Mouse (Mus musculus) ES-Bruce4 (cell line): ENCODE results near the gene Zfp239. TPM values are rescaled to one million over a fixed set of nuclear protein-coding genes. Genes with fewer than 3 reads are reported as not detected.
A peak's percentile ranks its signal among the peaks of the same experiment; 100 is the strongest.

Source experiments
- H3K27ac ChIP-seq: 2 replicates; pipeline ENCODE4 v1.5.1; 2012; ENCODE audit warnings: low read length, inconsistent platforms; ENCODE audit not compliant: insufficient read depth
- H3K27me3 ChIP-seq: 2 replicates; pipeline ENCODE4 v1.6.1; 2012; ENCODE audit warnings: mild to moderate bottlenecking, low read length, inconsistent platforms; ENCODE audit not compliant: control insufficient read depth, poor library complexity, insufficient read depth, severe bottlenecking
- H3K36me3 ChIP-seq: 2 replicates; pipeline ENCODE4 v1.6.1; 2012; ENCODE audit warnings: inconsistent platforms, mild to moderate bottlenecking, low read length, moderate library complexity; ENCODE audit not compliant: control insufficient read depth, poor library complexity, insufficient read depth, severe bottlenecking
- H3K4me1 ChIP-seq: one replicate; pipeline ENCODE4 v1.8.1; 2011; ENCODE audit warnings: low read length; ENCODE audit not compliant: control insufficient read depth, insufficient read depth
- H3K4me3 ChIP-seq: 2 replicates; pipeline ENCODE4 v1.5.1; 2011; ENCODE audit warnings: low read depth, mild to moderate bottlenecking, low read length
- H3K9ac ChIP-seq: 2 replicates; pipeline ENCODE4 v1.6.1; 2012; ENCODE audit warnings: low read depth, mild to moderate bottlenecking, inconsistent platforms; ENCODE audit not compliant: poor library complexity, severe bottlenecking
- H3K9me3 ChIP-seq: replicated peaks from 2 replicates; pipeline ENCODE4 v1.6.1; 2012; ENCODE audit warnings: mild to moderate bottlenecking, low read length, inconsistent platforms; ENCODE audit not compliant: control insufficient read depth, poor library complexity, insufficient read depth, severe bottlenecking
- CTCF ChIP-seq: IDR thresholded peaks from one replicate; pipeline ENCODE4 v1.8.1; 2011; ENCODE audit warnings: low read depth, low read length
- EP300 ChIP-seq: IDR thresholded peaks from 2 replicates; pipeline ENCODE4 v1.6.1; 2011; ENCODE audit warnings: low read depth, low read length; ENCODE audit not compliant: insufficient read depth
- POLR2A ChIP-seq: IDR thresholded peaks from one replicate; pipeline ENCODE4 v1.8.1; 2011; ENCODE audit warnings: low read length; ENCODE audit not compliant: insufficient read depth
- polyA plus RNA-seq: library from polyadenylated mRNA; stranded (reverse); fragments of >200 nt; gene quantifications from 2 replicates; pipeline ENCODE4 v1.2.4, GENCODE M21; 2011; ENCODE audit warnings: low read depth; ENCODE audit not compliant: missing spikeins, insufficient read depth, insufficient read length

Zfp239 gene
- polyA plus RNA-seq, 1 experiment, result 9.4 TPM

- Histone ChIP-seq H3K4me1 (no peaks in the 10 kb centered on the region), H3K9me3 (no peaks in the 10 kb centered on the region), H3K9ac (no peak overlapping the region), H3K27me3 (no peaks in the 10 kb centered on the region), H3K36me3 (no peaks in the 10 kb centered on the region), H3K4me3 (no peak overlapping the region), H3K27ac (no peak overlapping the region)
- TF ChIP-seq EP300 (no peak), CTCF (no peak), POLR2A (no peak)
Observed at GRCm38 (mm10) chr6:117901510-117902402, 39.9 kb downstream of the Zfp239 start.

- Histone ChIP-seq H3K27me3 (no peaks in the 10 kb centered on the region), H3K9ac (no peak overlapping the region), H3K9me3 (no peaks in the 10 kb centered on the region), H3K36me3 (no peaks in the 10 kb centered on the region), H3K27ac (no peak overlapping the region), H3K4me3 (no peak overlapping the region), H3K4me1 (no peaks in the 10 kb centered on the region)
- TF ChIP-seq POLR2A (no peak), EP300 (no peak), CTCF (no peak)
Observed at GRCm38 (mm10) chr6:117902556-117902955, 40.7 kb downstream of the Zfp239 start.

GRCm38 (mm10) chr6:117903836-117904235 is 41.9 kb downstream of the Zfp239 start:
- Histone ChIP-seq H3K4me3 (no peak overlapping the region), H3K9ac (no peak overlapping the region), H3K36me3 (0 out of 2 replicates have a peak, but pooled peaks cover 2% of the 10 kb centered on the region), H3K9me3 (no peaks in the 10 kb centered on the region), H3K4me1 (no peaks in the 10 kb centered on the region), H3K27me3 (no peaks in the 10 kb centered on the region), H3K27ac (no peak overlapping the region)
- TF ChIP-seq CTCF (no peak), EP300 (no peak), POLR2A (no peak)

- Histone ChIP-seq H3K4me3 (peak overlapping the region; percentile 22; the same call in 1 of the 2 replicates), H3K36me3 (peaks cover 7% of the 10 kb centered on the region; the same call in 1 of the 2 replicates), H3K9me3 (no peaks in the 10 kb centered on the region), H3K27ac (peak overlapping the region; percentile 74), H3K4me1 (no peaks in the 10 kb centered on the region), H3K9ac (peak overlapping the region; percentile 91), H3K27me3 (no peaks in the 10 kb centered on the region)
- no peak for TF ChIP-seq POLR2A
- TF ChIP-seq EP300, result no peak
- no peak for TF ChIP-seq CTCF
Observed at GRCm38 (mm10) chr6:117905260-117905930, 43.5 kb downstream of the Zfp239 start.

GRCm38 (mm10) chr6:117906015-117906531 is 44.2 kb downstream of the Zfp239 start:
- no peaks in the 10 kb centered on the region for H3K27me3 ChIP-seq
- TF ChIP-seq EP300 (no peak), POLR2A (no peak), CTCF (no peak)
- H3K4me1 ChIP-seq, result no peaks in the 10 kb centered on the region
- H3K9me3 ChIP-seq, result no peaks in the 10 kb centered on the region
- peaks cover 7% of the 10 kb centered on the region; the same call in 1 of the 2 replicates for H3K36me3 ChIP-seq
- peak overlapping the region; percentile 92 for H3K4me3 ChIP-seq
- peak overlapping the region; percentile 91 for H3K9ac ChIP-seq
- H3K27ac ChIP-seq, result peak overlapping the region; percentile 23; the same call in 1 of the 2 replicates
